Mouse (Mus musculus): ENCODE measurements around the gene Cenpx. TPM values are rescaled to one million over a fixed set of nuclear protein-coding genes. Genes with fewer than 3 reads are reported as not detected.
A peak's percentile ranks its signal among the peaks of the same experiment; 100 is the strongest.
"Not testable (repeated sequence)": the region's sequence is repeated elsewhere in the genome, so short reads cannot be mapped to it uniquely, and the experiment has no call there.

Cenpx gene
- total RNA-seq (2021), result 10 to 100 TPM; 30.1 to 32.0 TPM
- long read RNA-seq, transcript Cenpx-202 (5 exons, 606 nt), result major isoform, 20 of 49 reads
- long read RNA-seq, partial matches to known transcripts, result 3 of 49 reads
- long read RNA-seq, other reads (novel, unspliced or antisense), result 22 of 49 reads

DNA sequence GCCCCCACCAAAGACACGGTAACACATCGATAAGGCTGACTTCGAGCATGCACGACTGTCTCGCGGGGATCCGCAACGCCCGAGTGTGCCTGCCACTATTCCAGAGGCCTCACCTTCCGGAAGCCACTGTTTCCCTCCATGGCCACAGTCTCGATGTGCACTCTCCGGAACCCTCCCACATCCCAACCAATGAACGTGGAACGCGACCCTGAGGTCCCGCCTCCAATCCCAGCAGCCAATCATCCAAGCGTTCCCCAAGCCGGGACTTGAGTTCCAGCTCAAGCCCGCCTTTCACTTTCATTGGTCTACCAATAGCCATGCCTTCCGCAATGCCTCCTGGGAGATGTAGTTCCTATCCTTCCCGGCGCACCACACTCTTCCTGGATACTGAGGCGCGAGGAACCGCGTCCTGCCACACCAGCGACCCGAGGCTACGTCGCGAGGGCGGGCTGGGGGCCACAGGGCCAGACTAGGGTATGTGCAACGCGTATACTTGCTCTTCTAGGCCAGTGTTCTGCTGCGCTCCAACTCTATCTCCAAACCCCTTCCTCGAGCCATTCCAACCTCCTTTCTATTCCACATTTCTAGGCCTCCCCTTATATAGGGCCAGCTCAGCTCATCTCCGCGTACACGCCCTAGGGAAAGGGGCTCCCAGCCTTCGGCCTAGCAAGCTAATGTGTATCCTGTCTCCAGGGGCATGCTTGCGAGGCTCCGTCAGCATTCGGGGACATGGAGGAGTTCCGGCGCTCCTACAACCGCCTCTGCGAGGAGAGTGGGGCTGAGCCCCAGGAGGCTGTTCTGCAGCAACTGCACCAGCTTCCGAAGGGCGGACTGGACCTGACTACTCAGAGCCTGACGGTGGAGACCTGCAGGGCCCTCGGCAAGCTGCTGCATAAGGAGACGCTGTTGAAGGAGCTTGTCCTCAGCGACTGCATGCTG, at the start of gene Cenpx, which contains the start of gene Lrrc45:
Gene Cenpx (minus strand): TSS at position 159 of the 939 bp plus-strand sequence.
Gene Lrrc45 (plus strand): TSS at position 346 of the 939 bp plus-strand sequence.
- DNase-seq (ENCODE audit: low spot score in 2 of 2), result peak; percentile 96 to 97

DNA sequence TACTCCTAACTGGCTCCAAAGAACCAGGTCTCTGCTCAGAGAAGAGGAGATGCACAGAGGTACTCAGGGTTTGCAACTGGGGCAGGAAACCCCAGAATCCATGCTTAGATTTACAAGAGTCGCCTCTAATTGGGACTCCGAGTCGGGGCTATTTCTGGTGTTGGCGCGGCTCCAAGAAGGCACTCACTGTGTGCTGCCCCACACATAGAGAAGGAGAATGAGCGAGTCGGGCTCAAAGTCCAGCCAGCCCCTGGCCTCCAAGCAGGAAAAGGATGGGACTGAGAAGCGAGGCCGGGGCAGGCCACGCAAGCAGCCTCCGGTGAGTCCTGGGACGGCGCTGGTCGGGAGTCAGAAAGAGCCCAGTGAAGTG, 49.1 kb upstream of the Cenpx start, which contains the start of gene Hmga1b:
Gene Hmga1b (plus strand): TSS at position 123 of the 370 bp plus-strand sequence.
- DNase-seq (ENCODE audit: low spot score in 2 of 2), result not testable (repeated sequence)

DNA sequence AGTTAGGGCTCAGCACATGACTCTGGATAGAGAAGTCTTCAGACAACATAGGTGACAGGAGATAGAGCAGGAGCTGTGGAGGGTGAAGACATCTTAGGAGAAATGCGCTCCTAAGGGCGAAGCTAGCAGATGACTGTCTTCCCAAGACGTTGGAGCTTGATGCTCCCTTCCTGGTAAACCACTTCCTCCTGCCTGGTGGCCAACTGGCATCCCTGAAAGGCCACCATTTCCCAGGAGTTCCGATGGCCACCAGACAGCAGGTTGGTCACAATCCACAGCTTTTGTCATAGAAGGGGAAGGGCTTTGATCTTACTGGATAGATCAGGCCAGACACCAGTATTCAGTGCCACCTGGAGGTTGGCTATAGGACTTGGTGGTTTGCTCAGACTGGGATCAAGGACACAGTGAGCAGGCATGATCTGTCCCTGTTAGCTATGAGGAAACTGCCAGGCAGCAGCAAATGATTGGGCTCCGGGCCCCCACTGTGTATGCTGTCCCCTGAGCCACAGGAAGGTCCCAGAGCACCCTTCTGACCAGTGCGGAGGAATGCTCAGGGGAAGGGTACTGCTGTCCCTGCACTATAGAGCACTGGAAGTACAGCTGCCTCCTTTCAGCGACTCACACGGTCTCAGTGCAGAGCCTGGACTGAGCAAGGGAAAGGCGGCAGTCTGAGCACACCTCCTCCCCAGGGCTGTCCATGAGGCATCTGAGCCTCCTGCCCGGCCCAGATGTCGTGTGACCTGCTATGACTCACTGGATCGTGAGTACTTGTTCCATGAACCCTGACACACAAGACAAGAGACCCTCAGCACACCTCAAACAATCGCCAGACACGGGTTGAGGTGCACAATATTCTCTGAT, 48.5 kb upstream of the Cenpx start:
- DNase-seq (ENCODE audit: low spot score in 2 of 2), result no peak

DNA sequence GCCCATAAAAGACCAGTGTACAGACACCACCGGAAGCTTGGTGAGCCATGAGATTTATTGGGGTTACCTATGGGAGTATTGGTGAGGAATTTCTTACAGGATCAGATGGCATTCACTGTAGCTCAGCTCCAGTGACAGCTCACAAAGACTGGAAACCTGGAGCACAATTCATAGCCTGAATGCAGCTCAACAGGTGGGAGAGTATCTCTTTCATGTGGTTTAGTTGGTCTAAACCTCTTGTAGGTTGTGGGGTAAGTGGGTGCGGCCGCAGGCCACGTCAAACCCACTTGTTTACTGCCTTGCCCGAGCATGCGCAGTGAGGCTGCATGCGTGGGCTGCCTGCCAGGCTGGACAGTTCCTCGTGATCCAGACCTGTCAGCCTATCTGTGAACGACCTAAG, 46.7 kb upstream of the Cenpx start:
- DNase-seq (ENCODE audit: low spot score in 2 of 2), result no peak

- DNase-seq (ENCODE audit: low spot score in 2 of 2), result no peak
Measured at GRCm38 (mm10) chr11:120751606-120752005, 38.1 kb upstream of the Cenpx start.

DNA sequence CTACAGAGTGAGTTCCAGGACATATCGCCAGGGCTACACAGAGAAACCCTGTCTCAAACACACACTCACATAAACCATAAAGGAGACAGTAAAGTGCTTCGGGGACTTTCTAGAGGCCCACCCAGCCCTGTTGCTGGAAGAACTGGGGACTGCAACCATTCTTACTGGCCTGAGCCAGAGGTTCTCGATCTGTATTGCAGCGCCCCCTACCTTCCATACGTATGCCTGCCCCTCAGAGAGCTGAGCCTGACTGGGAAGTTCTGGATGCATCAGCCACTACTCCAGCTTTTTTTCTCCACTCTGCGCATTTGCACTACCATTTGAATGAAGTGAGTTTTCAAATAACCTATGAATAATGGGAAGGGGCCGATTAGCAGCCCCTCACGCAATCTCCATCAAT, 35.9 kb upstream of the Cenpx start:
- DNase-seq (ENCODE audit: low spot score in 2 of 2), result no peak

DNA sequence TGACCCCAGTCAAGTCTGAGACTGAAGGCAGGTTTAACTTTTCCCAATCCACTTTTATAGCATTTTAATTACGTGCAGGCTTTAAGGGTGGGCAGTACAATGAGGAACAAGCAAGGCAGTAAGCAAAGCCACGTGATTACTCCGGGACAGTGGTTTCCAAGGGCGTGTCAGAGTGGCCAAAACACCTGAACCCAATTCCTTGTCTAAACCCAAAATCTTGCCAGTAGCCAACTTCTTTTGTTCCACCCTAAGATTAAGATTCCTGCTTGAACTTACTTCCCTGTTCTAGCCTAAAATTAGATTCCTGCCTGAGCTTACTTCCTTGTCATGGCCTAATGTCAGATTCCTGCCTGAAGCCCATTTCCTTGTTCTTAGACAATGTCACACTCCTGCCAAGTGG, 34.4 kb upstream of the Cenpx start:
- no peak for DNase-seq (ENCODE audit: low spot score in 2 of 2)

DNA sequence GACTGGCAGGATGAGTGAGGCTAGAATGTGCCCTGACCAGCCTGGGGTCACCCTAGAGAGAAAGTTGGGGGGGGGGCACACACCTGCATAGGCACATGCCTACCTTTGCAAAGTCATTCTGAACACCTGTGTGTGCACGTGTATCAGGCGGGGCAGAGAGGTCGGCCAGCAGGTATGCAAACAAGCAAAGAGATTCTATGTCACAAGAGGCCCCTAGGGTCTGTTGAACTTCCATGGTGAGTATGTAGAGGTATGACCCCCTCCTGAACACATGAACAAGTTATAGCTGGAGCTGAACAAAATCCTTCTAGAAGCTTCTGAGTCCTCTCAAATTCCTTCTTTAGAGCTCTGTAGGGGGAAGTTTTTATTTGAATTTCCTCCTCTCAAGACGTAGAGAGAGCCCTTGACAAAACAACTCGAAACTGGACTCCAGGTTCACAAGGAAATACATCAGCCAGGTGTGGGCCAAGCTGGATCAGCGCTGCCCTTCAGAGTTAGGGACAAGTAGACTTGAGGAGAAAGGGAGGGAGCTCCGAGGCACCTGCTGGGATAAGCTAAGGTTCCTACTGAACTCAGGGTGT, 30.7 kb upstream of the Cenpx start:
- DNase-seq (ENCODE audit: low spot score in 2 of 2), result no peak

GRCm38 (mm10) chr11:120740981-120741380, 27.4 kb upstream of the Cenpx start:
- DNase-seq (ENCODE audit: low spot score in 2 of 2), result no peak

- no peak for DNase-seq (ENCODE audit: low spot score in 2 of 2)
Measured at GRCm38 (mm10) chr11:120736424-120736823, 22.9 kb upstream of the Cenpx start.

- DNase-seq (ENCODE audit: low spot score in 2 of 2), result no peak
Measured at GRCm38 (mm10) chr11:120733521-120733920, 20.0 kb upstream of the Cenpx start.

GRCm38 (mm10) chr11:120731858-120732680, 18.5 kb upstream of the Cenpx start, which contains the start of gene Cbr2:
Gene Cbr2 (minus strand): TSS chr11:120732114.
- DNase-seq (ENCODE audit: low spot score in 2 of 2), result no peak

DNA sequence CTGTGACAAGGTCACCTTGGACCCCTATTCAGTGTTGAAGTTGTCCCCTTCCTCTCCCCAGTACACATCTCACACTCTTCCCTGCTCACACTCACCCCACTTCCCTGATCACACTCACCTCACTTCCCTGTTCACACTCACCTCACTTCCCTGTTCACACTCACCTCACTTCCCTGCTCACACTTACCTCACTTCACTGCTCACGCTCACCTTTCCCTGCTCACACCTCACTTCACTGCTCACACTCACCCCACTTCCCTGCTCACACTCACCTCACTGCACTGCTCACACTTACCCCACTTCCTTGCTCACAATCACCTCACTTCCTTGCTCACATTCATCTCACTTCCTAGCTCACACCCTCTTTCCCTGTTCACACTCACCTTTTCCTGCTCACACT, 17.9 kb upstream of the Cenpx start:
- no peak for DNase-seq (ENCODE audit: low spot score in 2 of 2)

DNA sequence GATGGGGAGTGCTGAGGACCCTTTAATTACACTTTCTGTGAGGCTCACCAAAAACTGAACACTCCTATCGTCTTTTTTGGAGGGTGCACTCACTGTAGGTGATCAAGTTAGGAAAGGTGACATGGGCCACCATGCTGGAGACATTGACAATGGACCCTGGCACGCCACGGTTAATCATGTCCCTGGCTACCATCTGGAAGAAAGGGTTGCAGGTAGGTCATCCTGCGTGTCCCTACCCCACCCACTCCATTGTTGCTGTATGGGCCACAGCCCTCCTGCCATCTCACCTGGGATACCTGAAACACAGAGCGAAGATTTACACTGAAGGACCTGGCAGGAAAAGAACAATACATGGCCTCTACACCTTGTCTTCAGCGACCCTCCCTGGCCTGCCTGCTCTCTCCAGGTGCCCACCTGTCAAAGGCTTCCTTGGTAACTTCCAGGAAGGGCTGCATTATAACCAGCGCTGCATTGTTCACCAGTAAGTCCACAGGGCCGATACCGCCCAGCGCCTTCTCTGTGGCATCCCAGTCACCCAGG, 16.9 kb upstream of the Cenpx start:
- no peak for DNase-seq (ENCODE audit: low spot score in 2 of 2)

DNA sequence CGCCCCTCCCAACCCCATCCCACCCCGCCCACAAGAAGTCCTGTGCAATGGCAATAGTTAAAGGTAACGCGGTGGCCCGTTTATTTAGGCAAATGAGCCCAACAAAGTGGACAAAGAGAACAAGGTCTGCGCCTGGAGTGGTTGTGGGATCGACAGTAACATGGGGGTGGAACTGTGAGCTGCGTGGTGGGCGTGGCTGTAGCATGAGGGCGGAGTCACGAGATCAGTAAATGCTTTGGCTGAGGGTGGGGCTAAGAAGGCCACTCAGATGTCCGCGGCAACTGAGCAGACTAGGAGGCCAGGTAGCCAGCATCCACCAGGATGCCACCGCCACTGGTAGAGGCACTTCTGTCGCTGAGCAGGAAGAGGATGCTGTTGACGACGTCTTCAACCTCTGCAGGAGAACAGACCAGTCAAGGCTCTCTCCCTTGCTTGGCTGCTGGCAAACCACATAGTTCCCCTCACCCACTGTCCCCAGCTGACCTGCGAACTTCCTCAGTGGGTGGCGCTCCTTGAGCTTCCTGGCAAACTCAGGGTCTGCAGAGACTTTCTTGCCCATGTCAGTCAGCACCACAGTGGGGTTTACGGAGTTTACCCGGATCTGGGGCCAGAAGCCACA, 16.0 kb upstream of the Cenpx start:
- peak in 1 of 2 experiments; percentile 8 for DNase-seq (ENCODE audit: low spot score in 2 of 2)

DNA sequence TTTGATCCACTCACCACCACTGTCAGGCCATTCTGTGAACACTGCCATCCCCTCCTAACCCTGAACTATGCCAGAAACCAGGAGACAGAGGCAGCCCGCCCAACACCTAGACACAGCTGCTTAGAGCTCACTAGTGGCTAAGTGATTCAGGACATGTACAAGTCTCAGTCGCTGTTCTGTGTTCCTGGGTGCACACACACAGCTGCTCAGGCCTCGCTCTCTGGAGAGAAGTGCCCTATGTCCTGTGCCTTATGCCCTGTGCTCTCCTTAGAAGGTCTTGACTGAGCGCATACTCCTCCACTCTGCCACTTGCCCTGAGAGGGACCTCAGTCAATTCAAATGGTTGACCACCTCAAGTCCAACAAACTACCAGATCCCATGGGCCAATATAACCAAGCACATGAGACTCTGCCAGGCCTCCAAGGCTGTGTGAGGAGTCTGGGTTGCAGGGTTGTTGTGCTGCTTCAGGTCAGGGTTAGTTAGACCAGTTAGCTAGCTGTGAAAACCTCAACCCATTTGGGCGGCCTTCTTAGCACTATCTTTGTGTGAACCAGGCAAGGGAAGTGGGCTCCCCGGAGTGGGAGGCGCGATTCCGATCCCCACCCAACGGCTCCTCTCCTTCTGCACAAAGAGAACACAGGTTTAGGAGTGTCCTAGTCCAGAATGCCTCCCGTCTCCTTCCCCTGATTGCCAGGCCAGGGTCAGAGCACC, 15.1 kb upstream of the Cenpx start:
- DNase-seq (ENCODE audit: low spot score in 2 of 2), result no peak

DNA sequence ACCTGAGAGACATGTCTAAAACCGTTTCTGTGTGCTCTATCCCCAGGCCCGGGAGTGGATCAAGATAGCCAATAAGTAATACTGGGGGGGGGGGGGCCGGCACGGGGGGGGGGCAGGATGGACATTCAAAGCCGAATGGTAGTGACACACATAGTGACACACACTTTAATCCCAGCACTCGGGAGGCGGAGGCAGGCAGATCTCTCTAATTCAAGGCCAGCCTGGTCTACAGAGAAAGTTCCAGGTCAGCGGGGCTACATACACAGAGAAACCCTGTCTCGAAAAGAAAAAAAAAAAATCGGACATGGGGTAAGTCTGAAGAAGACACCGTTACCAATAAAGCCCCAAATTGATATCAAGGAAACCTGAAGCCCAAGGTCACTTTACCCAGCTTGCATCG, 14.0 kb upstream of the Cenpx start:
- no peak for DNase-seq (ENCODE audit: low spot score in 2 of 2)

GRCm38 (mm10) chr11:120727169-120727527, 13.6 kb upstream of the Cenpx start, which contains the start of gene Dcxr:
Gene Dcxr (minus strand): TSS chr11:120727281.
- peak; percentile 74 to 75 for DNase-seq (ENCODE audit: low spot score in 2 of 2)

Measured in layer of hippocampus, postnatal 10 days (tissue).